Mouse (Mus musculus): ENCODE measurements at regions not wholly inside any gene's neighbourhood (a gene's known extent, or its start where the extent isn't known, plus 50 kb on each side); places are given as distances from the start of the nearest gene placed in this dataset.

DNA sequence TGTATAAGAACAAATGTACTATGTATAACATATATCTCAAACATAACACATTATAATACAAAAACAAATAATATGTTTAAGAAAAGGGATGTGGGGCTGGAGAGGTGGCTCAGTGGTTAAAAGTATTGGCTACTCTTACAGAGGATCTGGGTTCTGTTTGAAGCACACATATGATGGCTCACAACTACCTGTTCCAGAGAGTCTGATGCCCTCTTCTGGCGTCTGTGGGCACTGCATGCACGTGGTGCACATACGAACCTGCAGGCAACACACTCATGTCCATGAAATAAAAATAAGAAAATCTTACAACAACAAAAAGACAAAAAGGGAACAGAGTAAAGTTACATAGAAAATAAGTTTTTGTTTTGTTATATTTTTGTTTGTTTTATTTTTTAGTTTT, 114.8 kb upstream of the Bmp4 start:
- ATAC-seq (ENCODE audit: insufficient read depth, low FRiP score, low TSS enrichment), result no peak
- H3K27ac ChIP-seq (ENCODE audit: low read depth, low read length), result no peak overlapping the region
- no peaks in the 10 kb centered on the region for H3K36me3 ChIP-seq (ENCODE audit: control insufficient read depth, insufficient read depth, low read length)
- H3K9ac ChIP-seq (ENCODE audit: low read length), result no peak overlapping the region
- 88% methylated on average over 3 of the region's 3 CpGs for WGBS
- no peak overlapping the region for H3K4me2 ChIP-seq (ENCODE audit: low read depth)
- H3K4me1 ChIP-seq (ENCODE audit: control insufficient read depth, insufficient read depth, low read length), result no peaks in the 10 kb centered on the region
- H3K4me3 ChIP-seq (ENCODE audit: low read depth, low read length), result no peak overlapping the region
- no peak for DNase-seq (ENCODE audit: low spot score)
- no peaks in the 10 kb centered on the region for H3K9me3 ChIP-seq (ENCODE audit: control insufficient read depth, low read length)
- no peaks in the 10 kb centered on the region for H3K27me3 ChIP-seq (ENCODE audit: control insufficient read depth, insufficient read depth, low read length)

GRCm38 (mm10) chr14:46491601-46492000, 101.1 kb upstream of the Bmp4 start:
- no peak for DNase-seq (ENCODE audit: low spot score)
- H3K27ac ChIP-seq (ENCODE audit: low read depth, low read length), result no peak overlapping the region
- no peak overlapping the region for H3K9ac ChIP-seq (ENCODE audit: low read length)
- no peaks in the 10 kb centered on the region for H3K36me3 ChIP-seq (ENCODE audit: control insufficient read depth, insufficient read depth, low read length)
- WGBS, result 54% methylated on average over 9 of the region's 9 CpGs
- H3K4me3 ChIP-seq (ENCODE audit: low read depth, low read length), result no peak overlapping the region
- no peak overlapping the region for H3K4me2 ChIP-seq (ENCODE audit: low read depth)
- no peaks in the 10 kb centered on the region for H3K4me1 ChIP-seq (ENCODE audit: control insufficient read depth, insufficient read depth, low read length)
- no peaks in the 10 kb centered on the region for H3K27me3 ChIP-seq (ENCODE audit: control insufficient read depth, insufficient read depth, low read length)
- no peak for ATAC-seq (ENCODE audit: insufficient read depth, low FRiP score, low TSS enrichment)
- no peaks in the 10 kb centered on the region for H3K9me3 ChIP-seq (ENCODE audit: control insufficient read depth, low read length)

- Histone ChIP-seq H3K4me3 (ENCODE audit: low read depth, low read length) (no peak overlapping the region), H3K27ac (ENCODE audit: low read depth, low read length) (no peak overlapping the region), H3K9ac (ENCODE audit: low read length) (no peak overlapping the region), H3K9me3 (ENCODE audit: control insufficient read depth, low read length) (no peaks in the 10 kb centered on the region), H3K36me3 (ENCODE audit: control insufficient read depth, insufficient read depth, low read length) (no peaks in the 10 kb centered on the region), H3K27me3 (ENCODE audit: control insufficient read depth, insufficient read depth, low read length) (no peaks in the 10 kb centered on the region), H3K4me2 (ENCODE audit: low read depth) (no peak overlapping the region), H3K4me1 (ENCODE audit: control insufficient read depth, insufficient read depth, low read length) (no peaks in the 10 kb centered on the region)
- DNase-seq (ENCODE audit: low spot score), result no peak
- ATAC-seq (ENCODE audit: insufficient read depth, low FRiP score, low TSS enrichment), result no peak
- 66% methylated on average over 2 of the region's 2 CpGs for WGBS
These were observed 100.7 kb upstream of the Bmp4 start for GRCm38 (mm10) chr14:46491182-46491581.

GRCm38 (mm10) chr14:46487551-46487950, 97.1 kb upstream of the Bmp4 start:
- H3K27me3 ChIP-seq (ENCODE audit: control insufficient read depth, insufficient read depth, low read length), result no peaks in the 10 kb centered on the region
- whole genome bisulfite sequencing, result 83% methylated on average over 1 of the region's 1 CpGs
- no peak overlapping the region for H3K4me3 ChIP-seq (ENCODE audit: low read depth, low read length)
- no peak overlapping the region for H3K27ac ChIP-seq (ENCODE audit: low read depth, low read length)
- DNase-seq (ENCODE audit: low spot score) (no peak), ATAC-seq (ENCODE audit: insufficient read depth, low FRiP score, low TSS enrichment) (no peak)
- H3K4me1 ChIP-seq (ENCODE audit: control insufficient read depth, insufficient read depth, low read length), result no peaks in the 10 kb centered on the region
- no peaks in the 10 kb centered on the region for H3K36me3 ChIP-seq (ENCODE audit: control insufficient read depth, insufficient read depth, low read length)
- H3K9me3 ChIP-seq (ENCODE audit: control insufficient read depth, low read length), result no peaks in the 10 kb centered on the region
- no peak overlapping the region for H3K9ac ChIP-seq (ENCODE audit: low read length)
- H3K4me2 ChIP-seq (ENCODE audit: low read depth), result no peak overlapping the region

- WGBS, result 84% methylated on average over 7 of the region's 7 CpGs
- no peak overlapping the region for H3K27ac ChIP-seq (ENCODE audit: low read depth, low read length)
- no peak overlapping the region for H3K9ac ChIP-seq (ENCODE audit: low read length)
- ATAC-seq (ENCODE audit: insufficient read depth, low FRiP score, low TSS enrichment), result no peak
- H3K4me1 ChIP-seq (ENCODE audit: control insufficient read depth, insufficient read depth, low read length), result no peaks in the 10 kb centered on the region
- no peak for DNase-seq (ENCODE audit: low spot score)
- no peaks in the 10 kb centered on the region for H3K36me3 ChIP-seq (ENCODE audit: control insufficient read depth, insufficient read depth, low read length)
- no peak overlapping the region for H3K4me2 ChIP-seq (ENCODE audit: low read depth)
- H3K27me3 ChIP-seq (ENCODE audit: control insufficient read depth, insufficient read depth, low read length), result no peaks in the 10 kb centered on the region
- no peak overlapping the region for H3K4me3 ChIP-seq (ENCODE audit: low read depth, low read length)
- no peaks in the 10 kb centered on the region for H3K9me3 ChIP-seq (ENCODE audit: control insufficient read depth, low read length)
These were observed 89.9 kb upstream of the Bmp4 start for GRCm38 (mm10) chr14:46480396-46480795.

DNA sequence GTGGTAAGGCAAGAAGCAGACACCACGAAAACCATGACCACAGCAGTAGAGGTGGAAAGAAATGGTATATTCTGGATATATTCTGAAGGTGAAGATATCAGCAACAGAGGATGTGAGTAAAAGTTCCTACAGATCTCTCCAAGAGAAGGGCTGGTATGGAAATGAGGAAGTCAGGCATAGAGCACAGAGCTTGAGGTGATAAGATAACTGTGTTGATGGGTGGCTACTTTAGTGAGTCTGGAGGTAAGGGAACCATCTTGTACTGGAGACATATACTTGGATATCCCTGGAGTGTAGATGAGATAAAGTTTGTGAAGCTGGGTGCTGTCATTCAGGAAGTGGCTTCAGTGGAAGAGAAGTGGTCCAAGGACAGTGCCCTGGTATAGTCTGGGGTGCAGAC, 85.5 kb upstream of the Bmp4 start:
- no peaks in the 10 kb centered on the region for H3K4me1 ChIP-seq (ENCODE audit: control insufficient read depth, insufficient read depth, low read length)
- H3K9me3 ChIP-seq (ENCODE audit: control insufficient read depth, low read length), result no peaks in the 10 kb centered on the region
- WGBS, result 85% methylated on average over 1 of the region's 1 CpGs
- H3K4me3 ChIP-seq (ENCODE audit: low read depth, low read length), result no peak overlapping the region
- no peak overlapping the region for H3K9ac ChIP-seq (ENCODE audit: low read length)
- no peak overlapping the region for H3K4me2 ChIP-seq (ENCODE audit: low read depth)
- H3K27ac ChIP-seq (ENCODE audit: low read depth, low read length), result no peak overlapping the region
- DNase-seq (ENCODE audit: low spot score) (no peak), ATAC-seq (ENCODE audit: insufficient read depth, low FRiP score, low TSS enrichment) (no peak)
- H3K27me3 ChIP-seq (ENCODE audit: control insufficient read depth, insufficient read depth, low read length), result no peaks in the 10 kb centered on the region
- no peaks in the 10 kb centered on the region for H3K36me3 ChIP-seq (ENCODE audit: control insufficient read depth, insufficient read depth, low read length)

DNA sequence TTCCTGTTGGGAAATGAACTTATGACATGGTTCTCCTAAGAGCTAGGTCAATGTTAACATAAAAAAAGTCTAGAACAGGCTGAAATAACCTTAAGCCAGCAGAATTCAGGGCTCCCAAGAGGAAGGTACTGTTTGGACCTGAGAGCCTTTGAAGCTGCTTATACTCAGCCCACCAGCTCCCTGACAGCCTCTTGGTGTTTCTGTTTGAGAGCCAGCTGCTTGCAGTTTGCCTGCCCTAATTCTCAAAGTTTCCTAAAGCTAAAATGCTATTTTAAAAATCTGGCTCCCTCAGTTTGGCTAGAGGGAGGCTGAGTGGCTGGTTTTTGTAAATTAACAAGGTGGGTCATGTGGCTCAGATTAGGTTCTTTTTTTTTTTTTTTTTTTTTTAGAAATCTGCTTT, 72.5 kb upstream of the Bmp4 start:
- no peak for ATAC-seq (ENCODE audit: insufficient read depth, low FRiP score, low TSS enrichment)
- H3K27me3 ChIP-seq (ENCODE audit: control insufficient read depth, insufficient read depth, low read length), result no peaks in the 10 kb centered on the region

DNA sequence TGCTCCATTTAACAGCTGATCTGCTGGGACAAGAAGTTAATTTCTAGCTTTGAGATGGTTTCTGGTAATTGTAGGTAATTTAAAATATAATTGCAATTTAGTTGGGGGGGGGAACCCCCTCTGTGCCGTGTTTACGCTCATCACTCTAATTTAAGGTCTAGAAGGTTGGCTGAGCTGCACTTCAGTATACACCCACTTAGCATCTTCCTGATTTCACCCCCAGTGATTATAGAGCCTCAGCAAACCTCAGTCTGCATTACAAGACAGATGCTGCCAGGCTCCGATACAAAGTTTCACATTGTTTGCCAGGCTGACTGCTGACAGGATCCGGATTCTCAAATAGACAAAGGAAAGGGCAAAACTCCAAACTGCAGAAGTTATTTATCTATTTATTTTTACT, 71.5 kb upstream of the Bmp4 start:
- 89% methylated on average over 4 of the region's 4 CpGs for WGBS
- no peak overlapping the region for H3K27ac ChIP-seq (ENCODE audit: low read depth, low read length)
- ATAC-seq (ENCODE audit: insufficient read depth, low FRiP score, low TSS enrichment) (no peak), DNase-seq (ENCODE audit: low spot score) (no peak)
- no peak overlapping the region for H3K4me2 ChIP-seq (ENCODE audit: low read depth)
- no peaks in the 10 kb centered on the region for H3K4me1 ChIP-seq (ENCODE audit: control insufficient read depth, insufficient read depth, low read length)
- H3K4me3 ChIP-seq (ENCODE audit: low read depth, low read length), result no peak overlapping the region
- H3K9ac ChIP-seq (ENCODE audit: low read length), result no peak overlapping the region
- no peaks in the 10 kb centered on the region for H3K27me3 ChIP-seq (ENCODE audit: control insufficient read depth, insufficient read depth, low read length)
- H3K36me3 ChIP-seq (ENCODE audit: control insufficient read depth, insufficient read depth, low read length), result no peaks in the 10 kb centered on the region
- H3K9me3 ChIP-seq (ENCODE audit: control insufficient read depth, low read length), result no peaks in the 10 kb centered on the region

More for the DNA sequence above, 72.5 kb upstream of the Bmp4 start:
- no peak overlapping the region for H3K9ac ChIP-seq (ENCODE audit: low read length)
- H3K4me1 ChIP-seq (ENCODE audit: control insufficient read depth, insufficient read depth, low read length), result no peaks in the 10 kb centered on the region
- no peak overlapping the region for H3K27ac ChIP-seq (ENCODE audit: low read depth, low read length)
- H3K4me3 ChIP-seq (ENCODE audit: low read depth, low read length), result no peak overlapping the region
- no peak for DNase-seq (ENCODE audit: low spot score)
- no peaks in the 10 kb centered on the region for H3K9me3 ChIP-seq (ENCODE audit: control insufficient read depth, low read length)
- H3K36me3 ChIP-seq (ENCODE audit: control insufficient read depth, insufficient read depth, low read length), result no peaks in the 10 kb centered on the region
- H3K4me2 ChIP-seq (ENCODE audit: low read depth), result no peak overlapping the region

- Histone ChIP-seq H3K36me3 (ENCODE audit: control insufficient read depth, insufficient read depth, low read length) (no peaks in the 10 kb centered on the region), H3K4me3 (ENCODE audit: low read depth, low read length) (no peak overlapping the region), H3K27ac (ENCODE audit: low read depth, low read length) (no peak overlapping the region), H3K27me3 (ENCODE audit: control insufficient read depth, insufficient read depth, low read length) (no peaks in the 10 kb centered on the region), H3K9me3 (ENCODE audit: control insufficient read depth, low read length) (no peaks in the 10 kb centered on the region), H3K4me2 (ENCODE audit: low read depth) (no peak overlapping the region), H3K4me1 (ENCODE audit: control insufficient read depth, insufficient read depth, low read length) (no peaks in the 10 kb centered on the region), H3K9ac (ENCODE audit: low read length) (no peak overlapping the region)
- no peak for ATAC-seq (ENCODE audit: insufficient read depth, low FRiP score, low TSS enrichment)
- DNase-seq (ENCODE audit: low spot score), result no peak
- WGBS, result 83% methylated on average over 6 of the region's 6 CpGs
These were observed 64.0 kb upstream of the Bmp4 start for GRCm38 (mm10) chr14:46454500-46454899.

All from neural tube, embryonic 11.5 days (tissue).